Mouse (Mus musculus): ENCODE results near the gene BC107364. TPM values are rescaled to one million over a fixed set of nuclear protein-coding genes. Genes with fewer than 3 reads are reported as not detected.
"Not testable (repeated sequence)": the region's sequence is repeated elsewhere in the genome, so short reads cannot be mapped to it uniquely, and the experiment has no call there.

BC107364 gene
- total RNA-seq, 2 experiments from 2014 or later: not detected

DNA sequence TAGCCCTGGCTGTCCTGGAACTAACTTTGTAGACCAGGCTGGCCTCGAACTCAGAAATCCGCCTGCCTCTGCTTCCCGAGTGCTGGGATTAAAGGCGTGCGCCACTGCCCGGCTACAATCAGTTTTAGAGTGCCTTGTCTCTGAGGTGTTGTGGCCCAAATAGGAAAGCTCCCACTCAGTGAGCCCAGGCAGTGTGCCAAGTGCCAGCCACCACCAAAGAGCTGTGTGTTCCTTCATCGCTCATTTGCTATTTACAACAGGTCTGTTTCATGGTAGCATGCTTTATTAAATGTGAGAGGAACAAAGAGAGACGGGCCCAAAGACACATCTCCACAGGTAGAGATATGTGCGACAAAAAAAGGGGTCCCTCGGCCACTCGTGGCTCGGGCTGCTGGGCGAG is 30.3 kb upstream of the BC107364 start:
- intact Hi-C loops (cut with DNase I): no loop called here
- TF ChIP-seq CTCF (IDR thresholded peaks at IDR 0.05): no peak

DNA sequence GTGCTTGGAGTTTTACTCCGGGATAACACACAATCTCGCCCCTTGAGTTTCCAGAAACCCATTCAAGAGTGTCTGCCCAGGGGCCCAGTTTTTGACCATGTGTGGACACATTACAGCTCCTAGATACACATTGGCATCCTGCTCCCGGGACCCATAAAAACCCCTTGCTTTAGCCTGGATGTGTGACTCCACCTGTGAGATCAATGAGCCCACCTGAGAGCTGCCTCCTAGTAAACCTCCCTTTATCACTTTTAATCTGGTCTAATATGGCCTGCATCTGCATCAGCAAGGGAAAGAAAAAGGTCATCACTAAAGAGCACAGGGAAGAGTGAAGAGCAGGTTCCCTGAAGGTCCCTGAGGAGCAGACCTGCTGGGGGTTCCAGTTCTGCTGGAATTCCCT is 29.8 kb upstream of the BC107364 start:
- TF ChIP-seq CTCF (IDR thresholded peaks at IDR 0.05): no peak
- intact Hi-C loops (cut with DNase I): no loop called here
- no peak for DNase-seq
- no peak overlapping the region for H3K4me3 ChIP-seq
- H3K27ac ChIP-seq: no peak overlapping the region

More for the DNA sequence above, 30.3 kb upstream of the BC107364 start:
- Histone ChIP-seq H3K27ac (no peak overlapping the region), H3K4me3 (no peak overlapping the region)
- DNase-seq: no peak

DNA sequence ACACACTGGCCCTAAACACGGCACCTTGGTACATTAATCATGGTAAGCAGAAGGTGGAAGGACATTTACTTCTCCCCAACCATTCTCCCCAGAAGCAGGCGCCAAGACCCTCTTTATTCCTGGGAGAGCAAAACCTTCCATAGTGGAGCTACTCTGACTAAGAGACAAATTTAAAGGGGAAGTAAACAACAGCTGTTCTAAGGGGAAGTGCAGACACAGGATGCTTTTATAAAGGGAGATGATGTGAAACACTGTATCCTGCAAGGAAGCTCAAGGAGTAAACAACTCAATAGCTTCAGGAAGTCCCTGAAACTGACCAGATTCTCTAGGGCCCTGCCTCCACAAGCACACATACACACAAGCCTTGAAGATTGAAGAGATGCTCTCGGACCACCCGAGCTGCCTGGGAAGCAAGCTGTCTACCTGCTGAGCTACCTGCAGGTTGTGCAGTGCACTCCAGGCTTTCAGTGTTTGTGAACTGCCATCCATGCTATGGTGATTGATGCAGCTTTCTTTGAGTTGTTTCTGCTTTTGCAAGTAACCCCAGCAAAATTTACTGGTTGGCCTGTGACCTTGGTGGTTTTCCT is 28.7 kb upstream of the BC107364 start:
- Histone ChIP-seq H3K4me3 (no peak overlapping the region), H3K27ac (no peak overlapping the region)
- no peak for TF ChIP-seq CTCF (IDR thresholded peaks at IDR 0.05)
- intact Hi-C loops (cut with DNase I): no loop called here
- DNase-seq: no peak

DNA sequence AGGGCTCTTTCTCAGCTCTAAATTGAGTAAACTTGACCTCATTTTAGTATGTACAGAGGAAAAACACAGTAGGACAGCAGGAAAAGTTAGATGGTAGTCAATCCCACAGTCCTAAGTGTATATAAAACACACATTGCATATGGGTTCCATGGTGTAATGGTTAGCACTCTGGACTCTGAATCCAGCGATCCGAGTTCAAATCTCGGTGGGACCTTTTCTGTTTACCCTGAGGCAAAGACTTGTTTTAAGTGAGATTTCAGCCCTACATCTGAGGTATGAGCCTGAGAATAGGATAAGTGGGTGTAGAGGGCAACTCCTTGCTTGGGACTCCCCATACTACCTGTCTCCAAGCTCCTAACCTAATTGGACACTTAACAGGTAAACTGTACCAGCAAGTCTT is 27.1 kb upstream of the BC107364 start:
- intact Hi-C loops (cut with DNase I): no loop called here
- DNase-seq: no peak
- Histone ChIP-seq H3K4me3 (no peak overlapping the region), H3K27ac (no peak overlapping the region)
- no peak for TF ChIP-seq CTCF (IDR thresholded peaks at IDR 0.05)

DNA sequence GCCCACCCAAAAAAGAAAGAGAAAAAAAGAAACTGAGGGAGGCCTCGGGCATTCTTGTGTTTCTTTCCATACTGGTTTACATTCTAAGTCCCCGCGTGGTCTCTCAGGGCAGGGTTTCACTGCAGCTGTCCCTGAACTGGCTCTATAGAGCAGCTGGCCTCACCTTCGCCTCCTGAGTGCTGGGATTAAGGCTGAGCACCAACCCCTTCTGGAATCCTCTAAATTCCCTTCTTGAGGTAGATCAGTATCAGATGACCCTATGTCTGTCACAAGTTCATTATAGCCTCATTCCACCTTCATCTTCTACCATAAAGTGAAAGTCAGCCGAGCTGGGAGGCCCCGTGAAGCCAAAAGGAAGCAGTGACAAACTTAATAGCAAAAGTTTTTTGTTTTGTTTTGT is 25.5 kb upstream of the BC107364 start:
- Histone ChIP-seq H3K4me3 (no peak overlapping the region), H3K27ac (no peak overlapping the region)
- intact Hi-C loops (cut with DNase I): no loop called here
- TF ChIP-seq CTCF (IDR thresholded peaks at IDR 0.05): no peak
- no peak for DNase-seq

DNA sequence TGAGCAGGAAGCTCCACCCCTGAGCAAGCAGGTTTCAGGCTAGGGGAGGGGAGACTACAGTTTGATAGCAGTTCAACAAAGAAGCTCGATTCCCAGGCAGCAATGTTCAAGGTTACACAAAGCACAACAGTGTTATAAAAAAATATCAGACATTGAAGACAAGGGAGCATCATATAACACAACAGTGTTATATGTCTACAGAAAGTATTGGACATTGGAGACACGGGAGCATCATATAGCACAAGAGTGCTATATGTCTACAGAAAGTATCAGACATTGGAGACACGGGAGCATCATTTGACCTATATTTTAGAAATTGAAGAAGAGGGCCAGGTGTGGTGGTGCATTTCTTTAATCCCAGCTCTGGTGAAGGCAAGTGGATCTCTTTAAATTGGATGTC is 25.0 kb upstream of the BC107364 start:
- intact Hi-C loops (cut with DNase I): no loop called here
- no peak overlapping the region for H3K4me3 ChIP-seq
- DNase-seq: no peak
- no peak for TF ChIP-seq CTCF (IDR thresholded peaks at IDR 0.05)
- H3K27ac ChIP-seq: no peak overlapping the region

DNA sequence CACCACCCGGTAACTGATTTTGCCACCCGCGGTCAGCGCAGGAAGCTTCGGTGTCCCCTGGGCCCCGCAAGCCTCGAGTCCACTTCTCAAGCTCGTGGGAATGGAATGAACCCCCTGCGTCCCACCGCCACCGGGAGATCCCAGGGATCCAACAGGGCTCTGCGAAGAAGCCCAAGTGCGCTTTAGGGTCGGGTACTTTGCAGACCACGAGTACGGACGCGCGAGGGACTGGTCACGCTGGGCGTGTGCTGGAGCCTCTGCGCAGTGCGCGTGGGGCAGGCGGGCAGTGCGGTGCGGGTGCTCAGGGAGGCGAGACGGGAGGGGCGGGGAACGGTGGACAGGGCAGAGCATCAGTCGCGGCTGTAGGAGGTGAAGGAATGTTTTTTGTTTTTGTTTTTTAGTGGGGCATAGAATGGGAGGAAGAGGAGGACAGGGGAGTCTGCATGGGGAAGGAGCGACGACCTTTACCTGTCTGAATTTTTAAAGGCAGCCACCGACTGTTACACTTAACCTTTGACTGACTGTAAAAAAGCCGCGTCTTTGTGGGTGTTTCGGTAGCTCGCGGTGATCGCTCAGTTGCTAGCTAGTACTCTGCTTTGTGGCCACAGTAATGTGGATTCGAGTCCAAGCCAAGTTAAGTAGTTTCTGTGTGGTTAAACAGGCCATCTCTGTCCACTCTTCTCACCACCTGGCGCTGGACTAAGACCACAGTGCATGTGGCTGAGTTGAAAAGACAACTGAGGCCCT is 23.0 kb upstream of the BC107364 start:
- Histone ChIP-seq H3K4me3 (peak overlapping the region; percentile 55), H3K27ac (no peak overlapping the region)
- no peak for TF ChIP-seq CTCF (IDR thresholded peaks at IDR 0.05)
- DNase-seq: no peak
- intact Hi-C loops (cut with DNase I): no loop called here

DNA sequence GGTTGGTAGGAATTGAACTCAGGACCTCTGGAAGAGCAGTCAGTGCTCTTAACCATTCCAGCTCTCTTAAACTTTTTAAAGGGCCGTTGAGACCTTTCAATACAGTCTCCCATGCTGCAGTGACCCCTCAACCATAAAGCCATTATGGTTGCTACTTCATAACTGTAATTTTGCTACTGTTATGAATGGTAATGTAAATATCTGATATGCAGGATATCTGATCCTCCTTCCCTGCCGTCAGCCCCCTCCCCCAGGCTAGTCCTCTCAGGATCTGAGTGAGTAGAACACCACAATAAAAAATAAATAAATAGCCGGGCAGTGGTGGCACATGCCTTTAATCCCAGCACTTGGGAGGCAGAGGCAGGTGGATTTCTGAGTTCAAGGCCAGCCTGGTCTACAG is 21.4 kb upstream of the BC107364 start:
- H3K4me3 ChIP-seq; DNase-seq; H3K27ac ChIP-seq; intact Hi-C loops (cut with DNase I): not testable (repeated sequence)

DNA sequence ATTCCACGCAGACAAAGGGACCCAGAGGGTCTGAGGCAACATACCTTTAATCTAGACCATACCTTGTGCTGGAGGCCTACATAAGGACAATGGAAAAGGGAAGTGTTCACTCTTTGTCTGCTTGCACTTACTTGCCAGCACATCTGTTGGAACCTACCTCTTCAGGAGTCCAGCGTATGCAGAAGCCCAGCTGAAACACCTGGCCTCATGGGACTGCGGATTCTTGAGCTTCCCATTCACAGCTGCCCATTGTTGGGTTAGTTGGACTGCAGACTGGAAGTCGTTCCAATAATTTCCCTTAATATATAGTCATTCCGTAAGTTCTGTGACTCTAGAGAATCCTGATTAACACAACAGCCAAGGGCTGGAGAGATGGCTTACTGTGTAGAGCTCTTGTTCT is 20.0 kb upstream of the BC107364 start:
- intact Hi-C loops (cut with DNase I): no loop called here
- Histone ChIP-seq H3K27ac (no peak overlapping the region), H3K4me3 (no peak overlapping the region)
- TF ChIP-seq CTCF (IDR thresholded peaks at IDR 0.05): no peak
- DNase-seq: no peak

DNA sequence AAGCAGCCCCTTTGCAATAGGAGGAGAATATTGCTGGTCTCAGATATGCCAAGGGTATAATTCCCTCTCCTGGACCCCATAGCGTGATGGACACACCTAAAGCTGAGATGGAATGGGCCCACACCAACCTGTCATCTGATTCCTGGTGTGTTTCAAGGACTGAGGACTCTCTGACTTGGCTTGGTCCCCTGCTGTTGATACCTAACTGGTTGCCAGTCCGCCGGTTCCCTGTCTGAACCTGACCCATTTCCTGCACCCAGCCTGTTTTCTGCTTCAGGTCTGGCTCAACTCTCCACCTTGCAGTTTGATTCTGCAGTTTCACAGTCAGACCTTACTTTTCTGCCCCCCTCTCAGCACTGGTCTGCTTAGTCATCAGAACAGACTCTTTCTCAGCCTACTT is 17.5 kb upstream of the BC107364 start:
- intact Hi-C loops (cut with DNase I): no loop called here
- no peak overlapping the region for H3K27ac ChIP-seq

DNA sequence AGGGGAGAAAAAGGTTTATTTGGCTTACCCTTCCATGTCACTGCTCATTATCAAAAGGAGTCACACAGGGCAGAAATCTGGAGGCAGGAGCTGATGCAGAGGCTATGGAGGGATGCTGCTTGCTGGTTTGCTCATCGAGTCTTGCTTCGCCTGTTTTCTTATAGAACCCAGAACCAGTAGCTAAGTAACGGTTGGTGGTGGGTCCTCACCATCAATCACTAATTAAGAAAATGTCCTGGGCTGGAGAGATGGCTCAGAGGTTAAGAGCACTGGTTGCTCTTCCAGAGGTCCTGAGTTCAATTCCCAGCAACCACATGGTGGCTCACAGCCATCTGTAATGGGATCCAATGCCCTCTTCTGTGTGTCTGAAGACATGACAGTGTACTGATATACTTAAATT is 16.2 kb upstream of the BC107364 start:
- DNase-seq; intact Hi-C loops (cut with DNase I); H3K4me3 ChIP-seq; H3K27ac ChIP-seq: not testable (repeated sequence)

More for the DNA sequence above, 17.5 kb upstream of the BC107364 start:
- H3K4me3 ChIP-seq: no peak overlapping the region
- no peak for TF ChIP-seq CTCF (IDR thresholded peaks at IDR 0.05)
- no peak for DNase-seq

DNA sequence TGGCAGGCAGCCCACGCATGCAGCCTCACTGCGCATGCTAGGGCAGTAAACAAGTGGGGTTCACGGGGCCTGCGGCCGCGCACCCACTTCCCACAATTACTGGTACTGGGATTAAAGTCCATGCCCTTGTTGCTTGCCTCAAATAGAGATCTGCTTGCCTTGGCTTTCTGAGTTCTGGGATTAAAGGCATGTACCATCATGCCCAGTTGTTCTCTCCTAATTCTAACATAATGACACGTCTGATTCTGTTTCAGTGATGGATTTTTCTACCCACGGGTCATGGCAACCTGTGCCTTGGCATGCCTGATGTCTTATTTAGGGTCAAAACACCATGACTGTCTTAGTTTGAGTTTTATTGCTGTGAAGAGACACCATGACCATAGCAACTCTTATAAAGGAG is 15.5 kb upstream of the BC107364 start:
- H3K4me3 ChIP-seq: no peak overlapping the region
- TF ChIP-seq CTCF (IDR thresholded peaks at IDR 0.05): no peak
- H3K27ac ChIP-seq: no peak overlapping the region
- intact Hi-C loops (cut with DNase I): no loop called here
- DNase-seq: no peak

DNA sequence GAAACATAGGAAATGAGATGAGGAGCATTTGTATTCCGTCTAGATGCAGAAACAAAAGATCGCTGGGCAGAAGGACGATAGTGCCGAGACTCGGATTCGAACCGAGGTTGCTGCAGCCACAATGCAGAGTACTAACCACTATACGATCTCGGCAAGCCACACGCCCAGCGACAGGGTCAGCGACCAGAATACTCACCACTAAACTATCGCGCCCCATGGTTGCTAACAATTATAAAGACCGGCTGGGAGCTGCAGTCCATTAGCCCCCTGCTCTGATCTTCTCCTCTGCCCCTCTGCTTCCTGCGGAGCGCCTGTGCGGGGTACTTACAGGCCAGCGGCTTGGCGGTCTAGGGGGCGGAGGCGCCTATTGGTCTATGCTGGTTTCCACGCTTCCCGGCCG is 11.8 kb upstream of the BC107364 start:
- intact Hi-C loops (cut with DNase I): no loop called here
- no peak for DNase-seq
- H3K4me3 ChIP-seq: no peak overlapping the region
- no peak for TF ChIP-seq CTCF (IDR thresholded peaks at IDR 0.05)
- H3K27ac ChIP-seq: no peak overlapping the region

DNA sequence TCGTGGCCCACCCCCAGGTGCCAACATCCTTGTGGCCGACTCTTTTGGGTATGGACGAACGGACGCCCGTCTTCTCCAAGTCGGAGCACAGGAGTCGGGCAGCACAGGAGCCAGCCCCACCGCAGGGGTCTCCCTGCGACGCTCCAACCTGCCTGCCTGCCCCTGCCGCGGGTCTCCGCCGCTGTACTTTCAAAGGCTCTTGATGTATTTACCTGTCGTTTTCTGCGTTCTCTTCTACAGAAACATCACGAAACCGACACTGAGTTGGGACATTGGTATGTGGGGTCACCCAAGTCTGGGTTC is 8.4 kb upstream of the BC107364 start:
- H3K4me3 ChIP-seq; intact Hi-C loops (cut with DNase I); DNase-seq; H3K27ac ChIP-seq: not testable (repeated sequence)

DNA sequence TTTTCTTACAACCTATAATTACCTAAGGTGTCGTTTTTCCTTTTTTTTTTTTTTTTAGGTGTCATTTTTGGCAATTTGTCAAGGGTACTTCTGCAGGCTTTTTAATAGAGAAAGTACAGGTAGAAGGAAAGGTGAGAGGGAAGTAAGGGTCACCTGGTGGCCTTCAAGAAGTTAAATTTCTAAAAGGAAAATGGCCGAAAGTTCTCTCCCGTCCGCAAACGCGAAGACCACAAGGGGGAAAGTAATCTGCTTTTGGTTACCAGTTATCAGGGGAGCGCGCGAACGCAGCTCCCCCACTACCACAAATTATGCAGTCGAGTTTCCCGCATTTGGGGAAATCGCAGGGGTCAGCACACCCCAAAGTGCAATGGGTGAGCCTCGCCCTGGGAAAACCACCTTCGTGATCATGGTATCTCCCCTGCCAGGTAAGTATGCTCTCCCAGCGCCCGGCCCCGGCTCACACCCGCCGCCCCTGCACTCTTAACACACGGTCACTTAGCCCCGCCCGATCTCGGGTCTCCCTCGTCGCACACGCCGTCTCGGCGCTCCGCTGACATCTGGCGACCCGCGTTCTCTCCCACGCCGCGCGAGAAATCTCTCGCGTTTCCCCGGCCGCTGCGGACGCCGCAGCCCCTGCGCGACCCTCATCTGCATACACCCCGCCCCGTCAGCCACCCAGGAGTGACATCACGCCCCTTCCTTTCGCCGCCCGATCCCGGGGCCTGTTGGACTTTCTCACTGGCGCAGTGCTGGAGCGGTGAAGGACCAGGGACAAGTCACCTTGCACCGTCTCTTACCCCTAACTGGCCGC is 7.9 kb upstream of the BC107364 start:
- DNase-seq; H3K27ac ChIP-seq; intact Hi-C loops (cut with DNase I); H3K4me3 ChIP-seq: not testable (repeated sequence)

DNA sequence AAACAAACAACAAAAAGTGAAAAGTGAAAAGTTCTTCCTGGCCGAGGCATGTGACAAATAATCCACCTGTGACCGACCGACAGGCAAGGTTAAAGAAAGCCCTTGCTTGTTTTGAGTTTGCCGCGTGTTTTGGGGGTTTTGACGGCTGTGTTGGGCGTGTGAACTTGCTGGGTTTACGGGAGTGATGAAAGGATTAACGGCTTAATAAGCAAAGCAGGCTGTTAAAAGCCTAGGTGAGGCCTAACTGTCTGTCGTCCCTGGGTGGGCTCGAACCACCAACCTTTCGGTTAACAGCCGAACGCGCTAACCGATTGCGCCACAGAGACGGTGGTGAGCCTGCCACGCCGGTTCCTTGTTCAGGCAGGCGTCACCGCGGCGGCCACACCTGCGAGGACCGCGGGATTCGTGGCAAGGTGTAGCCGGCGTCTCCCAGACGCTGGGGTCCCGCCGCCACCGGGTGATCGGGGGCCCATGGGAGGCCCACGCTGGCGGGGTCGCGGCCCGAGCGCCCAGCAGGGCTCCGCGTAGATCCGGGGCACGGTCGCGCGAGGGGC is 6.9 kb upstream of the BC107364 start:
- intact Hi-C loops (cut with DNase I); H3K4me3 ChIP-seq; DNase-seq; H3K27ac ChIP-seq: not testable (repeated sequence)

DNA sequence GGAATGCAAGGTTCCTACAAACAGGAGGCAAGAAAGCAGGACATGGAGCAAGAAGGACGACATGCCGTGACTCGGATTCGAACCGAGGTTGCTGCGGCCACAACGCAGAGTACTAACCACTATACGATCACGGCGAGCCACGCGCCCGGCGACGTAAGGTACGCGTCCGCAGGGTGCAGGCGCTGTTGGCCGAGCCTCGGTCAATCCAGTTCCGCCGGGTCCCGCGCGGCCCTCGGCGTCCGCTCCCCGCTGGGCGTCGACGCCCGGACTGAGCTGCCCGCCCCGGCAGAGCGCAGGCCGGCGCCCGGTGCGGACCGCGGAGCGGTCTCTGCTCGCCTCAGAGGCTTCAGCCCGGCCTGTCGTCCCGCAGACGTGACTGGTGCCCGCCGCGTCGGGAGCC is 5.9 kb upstream of the BC107364 start:
- H3K4me3 ChIP-seq; H3K27ac ChIP-seq; DNase-seq; intact Hi-C loops (cut with DNase I): not testable (repeated sequence)

DNA sequence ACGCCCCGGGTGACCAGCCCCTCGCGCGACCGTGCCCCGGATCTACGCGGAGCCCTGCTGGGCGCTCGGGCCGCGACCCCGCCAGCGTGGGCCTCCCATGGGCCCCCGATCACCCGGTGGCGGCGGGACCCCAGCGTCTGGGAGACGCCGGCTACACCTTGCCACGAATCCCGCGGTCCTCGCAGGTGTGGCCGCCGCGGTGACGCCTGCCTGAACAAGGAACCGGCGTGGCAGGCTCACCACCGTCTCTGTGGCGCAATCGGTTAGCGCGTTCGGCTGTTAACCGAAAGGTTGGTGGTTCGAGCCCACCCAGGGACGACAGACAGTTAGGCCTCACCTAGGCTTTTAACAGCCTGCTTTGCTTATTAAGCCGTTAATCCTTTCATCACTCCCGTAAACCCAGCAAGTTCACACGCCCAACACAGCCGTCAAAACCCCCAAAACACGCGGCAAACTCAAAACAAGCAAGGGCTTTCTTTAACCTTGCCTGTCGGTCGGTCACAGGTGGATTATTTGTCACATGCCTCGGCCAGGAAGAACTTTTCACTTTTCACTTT is 847 bp downstream of the BC107364 start:
- H3K4me3 ChIP-seq; H3K27ac ChIP-seq; intact Hi-C loops (cut with DNase I); DNase-seq: not testable (repeated sequence)

Data from gastrocnemius, adult 2 months (tissue).